Comparison of ENCODE assay signal across 8 mouse cellular contexts in the genomic region with DNA sequence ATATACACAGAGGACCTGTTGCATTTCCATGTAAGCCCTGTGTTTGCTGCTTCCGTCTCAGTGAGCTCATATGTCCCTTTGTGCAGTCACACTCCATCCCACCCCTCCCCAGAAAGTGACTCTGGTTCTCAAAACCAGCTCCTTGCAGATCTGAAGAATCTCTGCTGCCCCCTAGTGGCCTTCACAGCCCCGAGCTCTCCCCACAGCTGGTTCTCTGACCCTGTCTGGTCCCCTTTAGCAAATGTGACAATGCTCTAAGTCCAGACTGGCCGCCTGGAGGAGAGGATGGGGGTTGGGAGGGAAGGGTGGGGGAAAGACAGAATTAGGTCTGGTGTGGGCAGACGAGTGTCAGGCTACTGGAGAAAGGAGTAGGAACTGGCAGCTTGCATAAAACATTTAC. TPM values are rescaled to one million over a fixed set of nuclear protein-coding genes. Genes with fewer than 3 reads are reported as not detected.
DNase-seq lines count a peak whose midpoint lies in the region; ATAC-seq and TF ChIP-seq lines count a peak whose summit lies in the region.

No protein-coding gene starts in this region.

- TF ChIP-seq CTCF in intestine, postnatal 0 days (IDR thresholded peaks at IDR 0.05; ENCODE audit: low read depth) = peak; percentile 86

- no peak overlapping the region for H3K27ac ChIP-seq in intestine, postnatal 0 days (ENCODE audit: low read depth, low read length)
- no peak overlapping the region for H3K27ac ChIP-seq in liver, embryonic 12.5 days
- no peak overlapping the region for H3K27ac ChIP-seq in stomach, embryonic 14.5 days (ENCODE audit: low read length)

- H3K9me3 ChIP-seq in intestine, postnatal 0 days (ENCODE audit: control insufficient read depth) = no peaks in the 10 kb centered on the region
- no peaks in the 10 kb centered on the region for H3K9me3 ChIP-seq in liver, embryonic 12.5 days (replicated peaks)
- no peaks in the 10 kb centered on the region for H3K9me3 ChIP-seq in stomach, embryonic 14.5 days (ENCODE audit: control insufficient read depth, low read depth, low read length)

- no peaks in the 10 kb centered on the region for H3K4me1 ChIP-seq in intestine, postnatal 0 days (replicated peaks; ENCODE audit: control insufficient read depth, insufficient read depth, low read length)
- no peaks in the 10 kb centered on the region; the same call in 1 of the 2 replicates for H3K4me1 ChIP-seq in liver, embryonic 12.5 days
- no peaks in the 10 kb centered on the region for H3K4me1 ChIP-seq in stomach, embryonic 14.5 days (ENCODE audit: control insufficient read depth, insufficient read depth, low read length)

- no peaks in the 10 kb centered on the region for H3K27me3 ChIP-seq in intestine, postnatal 0 days (replicated peaks; ENCODE audit: control insufficient read depth, insufficient read depth, low read length)
- H3K27me3 ChIP-seq in liver, embryonic 12.5 days (replicated peaks) = peaks cover 6% of the 10 kb centered on the region
- H3K27me3 ChIP-seq in stomach, embryonic 14.5 days (ENCODE audit: control insufficient read depth, insufficient read depth, low read length) = no peaks in the 10 kb centered on the region

- DNase-seq in A20 (ENCODE audit: low read depth, low spot score) = peak; percentile 84
- peak; percentile 58 to 86 for DNase-seq in adrenal gland, adult (ENCODE audit: inconsistent age in 2 of 2, low spot score in 1 of 2)
- peak; percentile 94 for DNase-seq in embryo, embryonic 10.5 days (ENCODE audit: low spot score)
- DNase-seq in neural tube, embryonic 10.5 days (ENCODE audit: extremely low spot score, low spot score) = peak; percentile 86

- H3K36me3 ChIP-seq in intestine, postnatal 0 days (ENCODE audit: control insufficient read depth, insufficient read depth) = peaks cover 6% of the 10 kb centered on the region; the same call in 1 of the 2 replicates
- peaks cover 11% of the 10 kb centered on the region for H3K36me3 ChIP-seq in liver, embryonic 12.5 days
- H3K36me3 ChIP-seq in stomach, embryonic 14.5 days (ENCODE audit: control insufficient read depth, insufficient read depth, low read length) = peaks cover 8% of the 10 kb centered on the region; the same call in 1 of the 2 replicates

- no peak overlapping the region for H3K4me3 ChIP-seq in intestine, postnatal 0 days (ENCODE audit: low read depth, low read length)
- no peak overlapping the region for H3K4me3 ChIP-seq in liver, embryonic 12.5 days
- no peak overlapping the region for H3K4me3 ChIP-seq in stomach, embryonic 14.5 days (ENCODE audit: low read depth, low read length)

- ATAC-seq in granulocyte monocyte progenitor cell, adult 5-6 weeks (replicated peaks; ENCODE audit: poor library complexity, severe bottlenecking) = peak; percentile 84
- no peak for ATAC-seq in intestine, postnatal 0 days
- 0 out of 2 replicates have a peak, but pooled peaks have one; percentile 44 for ATAC-seq in liver, embryonic 12.5 days
- ATAC-seq in stomach, embryonic 14.5 days (ENCODE audit: insufficient number of reproducible peaks, insufficient read depth, low FRiP score, low read depth) = peak; percentile 71

- H3K4me2 ChIP-seq in intestine, postnatal 0 days (replicated peaks; ENCODE audit: low read depth) = no peak overlapping the region
- no peak overlapping the region for H3K4me2 ChIP-seq in liver, embryonic 12.5 days
- H3K4me2 ChIP-seq in stomach, embryonic 14.5 days (replicated peaks; ENCODE audit: low read depth, low read length) = no peak overlapping the region

- under 1% methylated on average over 4 of the region's 4 CpGs for WGBS in intestine, postnatal 0 days
- 4% methylated on average over 4 of the region's 4 CpGs for WGBS in liver, embryonic 12.5 days (ENCODE audit: insufficient replicate concordance)
- WGBS in stomach, embryonic 14.5 days = under 1% methylated on average over 4 of the region's 4 CpGs

- no peak overlapping the region for H3K9ac ChIP-seq in intestine, postnatal 0 days (ENCODE audit: low read depth, low read length)
- no peak overlapping the region for H3K9ac ChIP-seq in liver, embryonic 12.5 days
- no peak overlapping the region for H3K9ac ChIP-seq in stomach, embryonic 14.5 days (replicated peaks; ENCODE audit: low read depth, low read length)

RNA-seq across cellular contexts. Expression of gene Selenow, which starts 10.0 kb away (rescaled TPM):
- 96.6 and 124 TPM in 2 replicates for total RNA-seq in granulocyte monocyte progenitor cell, adult 5-6 weeks (2014; fragmentation: Nextera tagmentation)
- 28.8 and 30.2 TPM in 2 replicates for total RNA-seq in granulocyte monocyte progenitor cell, adult 5-6 weeks (2017)
- polyA plus RNA-seq in intestine, postnatal 0 days (2015; fragmentation: Nextera tagmentation; extraction: Ambion mirVana) = 813 and 814 TPM in 2 replicates
- polyA plus RNA-seq in liver, embryonic 12.5 days (2016; fragmentation: Nextera tagmentation; extraction: Ambion mirVana) = 445 and 464 TPM in 2 replicates
- 958 and 987 TPM in 2 replicates for polyA plus RNA-seq in stomach, embryonic 14.5 days (2014; fragmentation: Nextera tagmentation; extraction: Ambion mirVana)

RNA-seq across cellular contexts. Expression of gene Crxos, which starts 29.8 kb away (rescaled TPM):
- not detected in 2 replicates for total RNA-seq in granulocyte monocyte progenitor cell, adult 5-6 weeks (2014; fragmentation: Nextera tagmentation)
- total RNA-seq in granulocyte monocyte progenitor cell, adult 5-6 weeks (2017) = not detected in 2 replicates
- polyA plus RNA-seq in intestine, postnatal 0 days (2015; fragmentation: Nextera tagmentation; extraction: Ambion mirVana) = not detected in 2 replicates
- polyA plus RNA-seq in liver, embryonic 12.5 days (2016; fragmentation: Nextera tagmentation; extraction: Ambion mirVana) = not detected in 2 replicates
- not detected in 2 replicates for polyA plus RNA-seq in stomach, embryonic 14.5 days (2014; fragmentation: Nextera tagmentation; extraction: Ambion mirVana)

RNA-seq across cellular contexts. Expression of gene Crx, which starts 32.4 kb away (rescaled TPM):
- total RNA-seq in granulocyte monocyte progenitor cell, adult 5-6 weeks (2014; fragmentation: Nextera tagmentation) = not detected in 2 replicates
- not detected in 2 replicates for total RNA-seq in granulocyte monocyte progenitor cell, adult 5-6 weeks (2017)
- not detected in 2 replicates for polyA plus RNA-seq in intestine, postnatal 0 days (2015; fragmentation: Nextera tagmentation; extraction: Ambion mirVana)
- not detected in 2 replicates for polyA plus RNA-seq in liver, embryonic 12.5 days (2016; fragmentation: Nextera tagmentation; extraction: Ambion mirVana)
- polyA plus RNA-seq in stomach, embryonic 14.5 days (2014; fragmentation: Nextera tagmentation; extraction: Ambion mirVana) = not detected in 2 replicates

RNA-seq across cellular contexts. Expression of gene Nop53, which starts 33.7 kb away (rescaled TPM):
- total RNA-seq in granulocyte monocyte progenitor cell, adult 5-6 weeks (2014; fragmentation: Nextera tagmentation) = 70.6 and 105 TPM in 2 replicates
- 186 and 221 TPM in 2 replicates for total RNA-seq in granulocyte monocyte progenitor cell, adult 5-6 weeks (2017)
- polyA plus RNA-seq in intestine, postnatal 0 days (2015; fragmentation: Nextera tagmentation; extraction: Ambion mirVana) = 109 and 115 TPM in 2 replicates
- polyA plus RNA-seq in liver, embryonic 12.5 days (2016; fragmentation: Nextera tagmentation; extraction: Ambion mirVana) = 130 and 143 TPM in 2 replicates
- polyA plus RNA-seq in stomach, embryonic 14.5 days (2014; fragmentation: Nextera tagmentation; extraction: Ambion mirVana) = 187 and 201 TPM in 2 replicates

RNA-seq across cellular contexts. Expression of gene Ehd2, which starts 55.2 kb away (rescaled TPM):
- not detected in 2 replicates for total RNA-seq in granulocyte monocyte progenitor cell, adult 5-6 weeks (2014; fragmentation: Nextera tagmentation)
- 0.13 TPM in 1 of 2 replicates, not detected in the other for total RNA-seq in granulocyte monocyte progenitor cell, adult 5-6 weeks (2017)
- 29.3 and 30.9 TPM in 2 replicates for polyA plus RNA-seq in intestine, postnatal 0 days (2015; fragmentation: Nextera tagmentation; extraction: Ambion mirVana)
- polyA plus RNA-seq in liver, embryonic 12.5 days (2016; fragmentation: Nextera tagmentation; extraction: Ambion mirVana) = 6.5 and 7.8 TPM in 2 replicates
- 36.1 and 49.9 TPM in 2 replicates for polyA plus RNA-seq in stomach, embryonic 14.5 days (2014; fragmentation: Nextera tagmentation; extraction: Ambion mirVana)
